Mouse (Mus musculus) 416B (cell line): ENCODE measurements at regions not wholly inside any gene's neighbourhood (a gene's known extent, or its start where the extent isn't known, plus 50 kb on each side); places are given as distances from the start of the nearest gene placed in this dataset.

Experiments
- DNase-seq: peaks from one replicate; pipeline ENCODE4 v3.0.0; 2011; ENCODE audit warnings: low read depth

DNA sequence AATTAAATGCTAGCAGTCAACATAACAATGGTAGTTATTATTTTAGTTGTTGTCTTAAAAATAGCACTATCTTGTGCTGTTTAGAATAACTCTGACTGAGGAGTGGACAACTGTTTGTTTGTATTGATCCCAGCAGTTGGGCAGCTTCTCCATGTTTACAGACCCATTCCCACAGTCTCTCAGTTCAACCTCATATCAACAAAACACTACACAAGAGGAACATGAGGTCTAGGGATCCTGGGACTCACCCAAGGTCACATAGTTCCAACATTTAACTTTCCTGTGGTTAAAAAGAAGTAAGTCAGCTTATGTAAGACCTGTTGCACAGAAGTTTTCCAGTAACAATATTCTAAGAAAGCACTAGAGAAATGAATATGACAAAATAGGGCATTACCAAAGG is 203.0 kb upstream of the Usp24 start:
- DNase-seq: no peak

GRCm38 (mm10) chr4:106113747-106114146 is 202.3 kb upstream of the Usp24 start:
- DNase-seq: no peak

DNA sequence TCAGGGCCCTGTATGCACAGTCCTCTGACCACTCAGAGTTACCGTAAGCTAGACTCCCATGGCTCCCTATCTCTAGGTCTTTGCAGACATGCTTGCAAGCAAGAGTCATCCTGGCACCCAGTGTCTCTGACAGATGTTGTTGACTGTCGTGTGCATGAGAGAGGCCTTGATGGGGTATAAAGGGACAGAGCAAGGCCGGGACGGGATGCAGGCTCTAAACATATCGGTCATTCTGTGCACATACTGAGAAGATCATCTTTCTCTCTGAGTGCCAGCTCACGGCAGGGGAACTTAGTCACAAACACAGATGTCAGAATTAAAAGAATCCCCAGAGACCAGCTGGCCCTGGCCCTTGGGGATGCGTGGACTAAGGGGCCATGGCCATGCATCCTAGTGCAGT is 199.4 kb upstream of the Usp24 start:
- DNase-seq: no peak

GRCm38 (mm10) chr4:106121306-106121705 is 194.7 kb upstream of the Usp24 start:
- DNase-seq: no peak

- DNase-seq: no peak
Observed at GRCm38 (mm10) chr4:106123038-106123654, 192.9 kb upstream of the Usp24 start.

- no peak for DNase-seq
Observed at GRCm38 (mm10) chr4:106127199-106127598, 188.8 kb upstream of the Usp24 start.

DNA sequence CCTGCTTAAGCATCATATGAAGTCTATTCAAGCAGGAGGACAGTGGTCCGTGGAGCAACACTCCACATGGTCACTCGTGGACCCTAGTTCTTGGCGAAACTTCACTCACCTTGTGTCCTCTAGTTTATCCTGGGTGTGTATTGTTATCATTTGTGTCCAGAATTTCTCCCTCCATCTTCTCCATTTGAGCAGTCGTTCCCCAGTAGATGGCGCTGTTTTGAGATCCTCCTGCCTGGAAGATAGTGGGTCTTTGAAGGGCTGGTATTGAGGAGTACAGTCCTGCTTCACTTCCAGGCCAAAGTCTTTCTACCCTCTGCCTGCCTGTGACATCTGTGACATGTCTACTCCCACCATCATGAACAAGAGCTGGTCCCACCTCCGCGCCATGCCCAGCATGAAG is 188.4 kb upstream of the Usp24 start:
- peak; percentile 43 for DNase-seq

DNA sequence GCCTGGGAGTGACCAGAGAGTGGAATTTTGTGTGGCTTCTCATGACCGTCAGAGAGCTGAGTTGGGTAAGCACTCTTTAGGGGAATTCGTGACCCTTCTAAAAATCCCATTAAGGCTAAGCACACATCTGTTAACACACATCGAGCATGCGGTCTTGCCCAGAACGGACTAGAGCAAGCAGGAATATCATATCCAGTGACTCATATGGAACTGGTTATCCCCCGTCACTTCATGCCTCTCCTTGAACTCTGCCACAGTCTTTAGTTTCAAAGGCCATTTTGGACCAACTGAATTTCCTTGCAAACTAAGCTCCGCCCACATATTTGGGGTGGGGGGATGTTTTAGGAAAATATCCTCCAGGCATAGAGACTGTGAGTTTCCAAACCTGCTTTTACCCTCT is 186.7 kb upstream of the Usp24 start:
- no peak for DNase-seq

DNA sequence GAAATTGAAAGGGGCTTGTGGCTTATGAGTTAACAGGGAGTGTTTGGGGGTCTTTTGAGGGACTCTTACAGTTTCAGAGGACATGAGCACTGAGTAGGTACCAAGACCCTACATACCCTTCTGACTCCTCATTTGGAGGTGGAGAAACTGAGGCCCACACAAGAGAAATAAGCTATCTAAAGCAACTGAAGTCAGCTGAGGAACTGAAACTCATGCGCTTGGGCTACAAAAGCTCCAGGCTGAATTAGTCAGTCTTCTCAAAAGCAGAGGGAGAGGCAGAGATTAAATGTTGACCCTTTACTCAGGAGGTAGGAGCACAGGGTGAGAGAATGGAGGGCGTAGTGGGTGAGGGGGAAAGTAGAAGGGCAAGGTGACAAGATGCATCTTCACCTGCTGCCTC is 186.2 kb upstream of the Usp24 start:
- no peak for DNase-seq

GRCm38 (mm10) chr4:106133746-106134730 is 182.0 kb upstream of the Usp24 start:
- no peak for DNase-seq

- DNase-seq: no peak
Observed at GRCm38 (mm10) chr4:106142741-106143140, 173.3 kb upstream of the Usp24 start.

GRCm38 (mm10) chr4:106144351-106145116 is 171.5 kb upstream of the Usp24 start:
- no peak for DNase-seq

DNA sequence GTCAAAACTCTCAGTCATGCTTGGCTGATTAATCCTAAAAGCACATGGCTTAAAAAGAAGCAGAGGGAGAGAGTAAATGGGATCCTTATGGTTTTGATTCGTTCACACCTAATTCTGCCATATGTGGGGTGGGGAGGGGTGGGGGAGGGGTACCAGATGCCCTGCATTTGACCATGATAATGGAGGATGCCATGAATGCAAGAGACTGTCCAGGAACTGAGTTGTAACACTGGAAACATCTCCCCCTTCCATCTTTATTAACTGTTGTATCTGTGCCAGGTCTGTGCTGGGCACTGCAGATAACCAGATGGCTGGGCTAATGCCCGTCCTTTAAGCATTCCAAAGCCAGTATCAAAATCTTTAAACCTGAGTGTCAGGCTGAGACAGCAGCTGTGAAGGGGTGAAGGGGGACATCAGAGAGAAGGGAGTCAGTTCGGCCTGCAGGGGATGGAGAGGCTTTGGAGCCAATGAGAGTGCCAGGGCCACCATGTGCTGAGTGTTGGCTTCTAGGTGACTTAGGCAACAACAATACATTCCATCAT is 169.0 kb upstream of the Usp24 start:
- no peak for DNase-seq

DNA sequence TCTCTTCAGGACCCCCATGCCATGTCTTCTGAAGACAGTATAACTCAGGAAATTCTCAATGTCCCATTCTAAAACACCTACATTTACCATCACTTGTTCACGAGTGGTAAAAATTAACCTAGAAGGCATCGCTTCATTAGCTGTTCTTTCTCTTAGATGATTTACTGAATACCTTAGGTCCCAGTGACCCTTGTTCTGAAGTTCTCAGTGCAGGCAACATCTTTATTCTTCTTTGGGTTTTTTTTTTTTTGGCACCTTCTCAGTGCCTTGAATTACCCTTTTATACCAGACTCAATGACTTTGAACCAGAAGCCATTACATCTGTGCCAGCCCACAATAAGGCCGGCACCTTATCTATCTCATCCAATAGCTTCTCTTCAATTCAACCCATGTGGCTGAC is 167.1 kb upstream of the Usp24 start:
- DNase-seq: no peak

DNA sequence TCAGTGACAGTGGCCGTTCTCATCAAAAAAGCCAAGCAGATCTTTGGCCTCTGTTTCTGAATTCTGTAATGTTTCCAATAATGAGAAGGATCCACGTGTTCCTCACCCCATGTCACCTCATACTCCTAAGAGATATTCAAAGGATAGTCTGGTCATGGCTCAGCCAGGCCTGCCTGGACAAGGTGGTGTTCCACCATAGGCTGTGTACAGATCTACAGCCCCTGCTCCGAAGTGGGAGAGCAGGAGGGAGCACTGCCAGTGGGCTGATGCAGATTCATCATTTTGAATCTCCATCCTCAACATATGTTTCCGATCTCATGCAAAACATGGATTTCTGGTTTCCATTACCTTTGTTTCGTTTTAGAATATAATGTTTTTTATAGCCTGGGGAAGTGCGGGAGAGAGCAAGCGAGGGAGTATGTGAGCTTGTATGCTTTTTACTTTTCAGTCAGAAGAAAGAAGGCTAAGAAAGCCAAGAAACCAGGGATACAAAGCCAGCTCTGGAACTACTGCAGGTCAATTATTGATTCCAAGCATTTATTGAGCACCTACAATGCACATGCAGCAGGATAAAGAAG is 166.5 kb upstream of the Usp24 start:
- DNase-seq: no peak

GRCm38 (mm10) chr4:106150775-106151174 is 165.2 kb upstream of the Usp24 start:
- DNase-seq: no peak

DNA sequence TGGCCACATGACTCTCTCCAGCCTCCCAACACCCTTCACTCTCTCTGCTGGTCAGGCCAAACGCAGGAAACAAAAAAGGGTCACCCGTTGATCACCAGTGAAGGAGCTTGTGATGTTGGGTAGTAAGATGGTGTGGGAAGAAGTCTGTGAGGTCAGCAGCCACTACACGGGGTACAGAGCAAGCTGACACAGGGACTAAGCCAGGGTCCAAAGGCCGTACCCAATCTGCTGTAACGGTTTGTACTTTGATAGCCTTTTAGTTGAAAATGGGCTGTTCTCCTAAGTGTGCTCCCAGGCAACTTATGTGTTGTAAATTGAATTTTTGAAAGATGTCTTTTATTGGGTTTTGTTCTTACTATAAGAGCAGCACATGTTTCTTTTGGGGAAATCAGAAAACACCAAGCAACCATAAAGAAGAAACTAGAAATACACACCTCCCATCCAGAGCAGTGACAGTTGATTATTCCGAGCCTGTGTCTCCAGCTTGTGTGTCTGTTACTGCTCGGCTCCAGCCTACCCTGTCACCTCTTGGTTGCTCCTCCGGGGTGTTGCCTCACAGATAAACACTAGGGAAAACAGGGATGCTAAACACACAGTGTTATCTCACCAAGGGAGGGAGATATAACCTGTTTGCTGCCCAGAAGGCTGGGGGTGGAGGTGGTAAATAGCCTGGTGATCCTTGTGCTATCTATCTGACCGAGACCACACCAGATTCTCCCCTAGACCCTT is 158.4 kb upstream of the Usp24 start:
- DNase-seq: no peak

- DNase-seq: peak; percentile 9
Observed at GRCm38 (mm10) chr4:106161592-106161991, 154.4 kb upstream of the Usp24 start.

GRCm38 (mm10) chr4:106162551-106162950 is 153.5 kb upstream of the Usp24 start:
- no peak for DNase-seq

DNA sequence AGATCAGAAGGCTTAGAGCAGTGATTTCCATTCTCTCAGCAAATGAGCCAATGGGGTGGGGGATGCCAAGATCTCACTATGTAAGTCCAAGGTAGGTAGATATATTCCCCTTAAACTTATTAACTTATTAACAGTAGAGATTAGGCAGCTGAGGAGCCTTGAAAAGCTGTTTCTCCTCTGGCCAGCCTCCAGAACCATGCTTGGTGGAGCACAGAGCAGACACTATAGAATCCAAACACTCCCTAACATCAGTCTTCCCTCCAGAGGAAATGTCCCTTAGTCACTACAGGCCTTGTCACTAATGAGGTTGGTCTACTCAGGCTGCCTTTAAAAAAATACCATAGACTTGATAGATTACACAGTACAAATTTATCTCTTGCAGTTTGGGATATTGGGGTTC is 152.8 kb upstream of the Usp24 start:
- no peak for DNase-seq

DNA sequence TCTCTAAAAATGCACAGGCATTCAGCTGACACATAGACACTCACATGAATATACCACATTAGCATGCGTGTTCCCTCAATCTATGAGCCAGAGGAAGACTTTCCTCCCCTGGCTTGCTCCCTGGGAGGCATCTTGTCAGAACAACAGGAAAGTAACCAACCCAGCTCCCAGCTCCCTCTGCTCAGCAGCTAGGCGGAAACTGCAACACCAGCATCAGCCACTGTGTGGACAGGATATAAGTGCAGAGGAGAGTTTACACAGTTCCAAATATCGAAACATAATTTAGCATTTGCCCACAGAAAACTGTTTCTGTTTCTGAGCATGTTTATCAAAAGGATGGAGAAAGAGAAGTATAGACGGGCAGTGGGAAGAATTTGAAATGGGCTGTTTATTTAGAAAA is 148.3 kb upstream of the Usp24 start:
- no peak for DNase-seq
